In the genomic region with DNA sequence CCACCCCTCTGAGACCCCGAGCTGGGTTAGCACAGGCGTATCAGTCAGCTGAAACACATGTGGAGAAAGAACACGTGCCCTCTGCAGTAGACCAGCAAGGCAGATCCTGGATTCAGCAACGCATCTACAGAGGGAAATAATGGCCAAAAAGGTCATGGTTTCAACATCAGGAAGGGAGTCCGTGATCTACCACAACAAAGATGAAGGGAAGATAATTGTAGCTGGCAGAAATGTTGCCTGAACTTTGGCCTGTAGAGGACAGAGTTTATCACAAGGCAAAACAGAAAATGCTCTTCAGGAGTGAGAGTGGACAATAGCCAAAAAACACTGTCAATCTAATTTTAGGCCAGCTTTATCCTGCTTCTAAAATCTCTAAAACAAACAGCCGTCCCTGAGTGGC, we compare ENCODE assay signal across 16 mouse cellular contexts.
"Had no signal": no experiment of that assay in that cellular context is flagged by ENCODE, and none has a peak within 500 bp of the region (broad histone marks: within the 10 kb centered on the region; RNA-seq: fewer than 3 reads in every experiment).

No protein-coding gene starts in this region.

- H3K9ac ChIP-seq: neural tube, embryonic 12.5 days; neural tube, embryonic 13.5 days; neural tube, embryonic 15.5 days; stomach, embryonic 15.5 days had no signal

- DNase-seq: retina, postnatal 1 day; right cerebral cortex, adult 18-20 months; right cerebral cortex, postnatal 14 days; right cerebral cortex, postnatal 25 days; right cerebral cortex, postnatal 4 days; spleen, adult 18-20 months; thymus, adult 18-20 months; thymus, adult 2 months; thymus, postnatal 14 days; thymus, postnatal 25 days; thymus, postnatal 36 days; thymus, postnatal 4 days had no signal

- H3K9me3 ChIP-seq: neural tube, embryonic 12.5 days; neural tube, embryonic 13.5 days; neural tube, embryonic 15.5 days; stomach, embryonic 15.5 days had no signal

- H3K4me1 ChIP-seq: stomach, embryonic 15.5 days had no signal

- H3K27me3 ChIP-seq: neural tube, embryonic 12.5 days; neural tube, embryonic 13.5 days; neural tube, embryonic 15.5 days; stomach, embryonic 15.5 days had no signal

- H3K4me2 ChIP-seq: neural tube, embryonic 12.5 days; neural tube, embryonic 13.5 days; neural tube, embryonic 15.5 days; stomach, embryonic 15.5 days had no signal

- H3K36me3 ChIP-seq: neural tube, embryonic 12.5 days; neural tube, embryonic 13.5 days; neural tube, embryonic 15.5 days; stomach, embryonic 15.5 days had no signal

- H3K4me3 ChIP-seq: neural tube, embryonic 12.5 days; neural tube, embryonic 13.5 days; neural tube, embryonic 15.5 days; stomach, embryonic 15.5 days had no signal

- H3K27ac ChIP-seq: neural tube, embryonic 12.5 days; neural tube, embryonic 13.5 days; neural tube, embryonic 15.5 days; stomach, embryonic 15.5 days had no signal
